Mouse (Mus musculus): ENCODE results near the gene Bcl6.

The Bcl6 gene

DNA sequence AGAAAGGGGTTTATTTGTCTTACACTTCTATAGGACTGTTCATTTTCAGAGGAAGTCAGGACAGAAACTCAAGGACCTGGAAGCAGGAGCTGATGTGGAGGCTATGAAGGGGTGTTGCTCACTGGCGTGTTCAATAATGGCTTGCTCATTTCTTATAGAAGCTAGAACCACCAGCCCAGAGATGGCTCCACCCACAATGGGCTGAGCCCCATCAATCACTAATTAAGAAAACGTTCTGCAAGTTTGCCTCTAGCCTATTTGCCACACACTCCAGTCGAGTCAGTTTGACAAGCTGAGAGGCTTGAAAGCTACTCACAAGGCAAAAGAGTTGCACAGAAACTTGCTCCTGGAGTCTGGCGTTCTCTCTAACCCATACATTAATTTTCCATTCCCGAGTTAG, 67.0 kb downstream of the Bcl6 start:
- no peak for DNase-seq (ENCODE audit: low spot score)

DNA sequence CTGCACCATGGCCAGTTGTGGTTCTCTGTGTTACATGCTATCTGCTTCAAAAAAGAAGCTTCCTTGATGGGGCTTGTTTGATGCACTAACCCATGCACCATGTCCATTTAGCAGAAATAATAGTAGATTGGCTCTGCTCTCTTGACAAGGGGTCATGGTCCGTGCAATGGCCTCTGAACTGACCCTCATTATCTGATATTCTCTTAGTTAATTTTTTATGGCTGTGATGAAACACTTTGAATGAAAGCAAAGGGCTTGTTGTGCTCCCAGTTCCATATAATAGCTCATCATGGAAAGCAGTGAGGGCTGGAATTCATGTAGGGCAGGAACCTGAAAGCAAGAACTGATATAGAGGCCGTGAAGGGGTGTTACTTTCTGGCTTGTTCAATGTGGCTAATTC, 69.2 kb downstream of the Bcl6 start:
- no peak for DNase-seq (ENCODE audit: low spot score)
